Mouse (Mus musculus): ENCODE measurements at regions not wholly inside any gene's neighbourhood (a gene's known extent, or its start where the extent isn't known, plus 50 kb on each side); places are given as distances from the start of the nearest gene placed in this dataset.
A peak's percentile ranks its signal among the peaks of the same experiment; 100 is the strongest.

GRCm38 (mm10) chr3:52190021-52190420, 78.1 kb upstream of the Foxo1 start:
- H3K9ac ChIP-seq (ENCODE audit: low read length): no peak overlapping the region
- H3K4me1 ChIP-seq (replicated peaks; ENCODE audit: control insufficient read depth, insufficient read depth): no peaks in the 10 kb centered on the region
- H3K36me3 ChIP-seq (ENCODE audit: control insufficient read depth, insufficient read depth, low read length): no peaks in the 10 kb centered on the region
- DNase-seq (ENCODE audit: low spot score): no peak
- H3K4me3 ChIP-seq (ENCODE audit: low read depth, low read length): no peak overlapping the region
- no peaks in the 10 kb centered on the region for H3K9me3 ChIP-seq (ENCODE audit: control insufficient read depth, low read length)
- no peaks in the 10 kb centered on the region for H3K27me3 ChIP-seq (ENCODE audit: control insufficient read depth, insufficient read depth, low read length)
- no peak overlapping the region for H3K4me2 ChIP-seq (replicated peaks; ENCODE audit: low read depth)
- ATAC-seq (ENCODE audit: low FRiP score, low TSS enrichment): no peak
- WGBS: 84% methylated on average over 7 of the region's 7 CpGs
- TF ChIP-seq CTCF (IDR thresholded peaks at IDR 0.05; ENCODE audit: low read depth): no peak
- no peak for TF ChIP-seq EP300 (optimal IDR thresholded peaks at IDR 0.05)
- no peak overlapping the region for H3K27ac ChIP-seq (replicated peaks)

- Histone ChIP-seq H3K4me3 (ENCODE audit: low read depth, low read length) (no peak overlapping the region), H3K9me3 (ENCODE audit: control insufficient read depth, low read length) (no peaks in the 10 kb centered on the region), H3K4me1 (replicated peaks; ENCODE audit: control insufficient read depth, insufficient read depth) (peaks cover 2% of the 10 kb centered on the region), H3K27ac (replicated peaks) (no peak overlapping the region), H3K27me3 (ENCODE audit: control insufficient read depth, insufficient read depth, low read length) (no peaks in the 10 kb centered on the region), H3K4me2 (replicated peaks; ENCODE audit: low read depth) (no peak overlapping the region), H3K9ac (ENCODE audit: low read length) (no peak overlapping the region), H3K36me3 (ENCODE audit: control insufficient read depth, insufficient read depth, low read length) (no peaks in the 10 kb centered on the region)
- DNase-seq (ENCODE audit: low spot score): no peak
- ATAC-seq (ENCODE audit: low FRiP score, low TSS enrichment): no peak
- TF ChIP-seq CTCF (IDR thresholded peaks at IDR 0.05; ENCODE audit: low read depth): no peak
- no peak for TF ChIP-seq EP300 (optimal IDR thresholded peaks at IDR 0.05)
- WGBS: 62% methylated on average over 7 of the region's 7 CpGs
Measured at GRCm38 (mm10) chr3:52193026-52193425, 75.1 kb upstream of the Foxo1 start.

- H3K9me3 ChIP-seq (ENCODE audit: control insufficient read depth, low read length): no peaks in the 10 kb centered on the region
- H3K36me3 ChIP-seq (ENCODE audit: control insufficient read depth, insufficient read depth, low read length): no peaks in the 10 kb centered on the region
- no peak for DNase-seq (ENCODE audit: low spot score)
- ATAC-seq (ENCODE audit: low FRiP score, low TSS enrichment): no peak
- 90% methylated on average over 10 of the region's 10 CpGs for WGBS
- H3K4me3 ChIP-seq (ENCODE audit: low read depth, low read length): no peak overlapping the region
- no peak overlapping the region for H3K27ac ChIP-seq (replicated peaks)
- no peaks in the 10 kb centered on the region for H3K27me3 ChIP-seq (ENCODE audit: control insufficient read depth, insufficient read depth, low read length)
- H3K4me2 ChIP-seq (replicated peaks; ENCODE audit: low read depth): no peak overlapping the region
- no peak overlapping the region for H3K9ac ChIP-seq (ENCODE audit: low read length)
- no peak for TF ChIP-seq EP300 (optimal IDR thresholded peaks at IDR 0.05)
- no peak for TF ChIP-seq CTCF (IDR thresholded peaks at IDR 0.05; ENCODE audit: low read depth)
- peaks cover 2% of the 10 kb centered on the region for H3K4me1 ChIP-seq (replicated peaks; ENCODE audit: control insufficient read depth, insufficient read depth)
Measured at GRCm38 (mm10) chr3:52194216-52194615, 73.9 kb upstream of the Foxo1 start.

- H3K36me3 ChIP-seq (ENCODE audit: control insufficient read depth, insufficient read depth, low read length): no peaks in the 10 kb centered on the region
- no peak overlapping the region for H3K4me3 ChIP-seq (ENCODE audit: low read depth, low read length)
- ATAC-seq (ENCODE audit: low FRiP score, low TSS enrichment): no peak
- no peak overlapping the region for H3K27ac ChIP-seq (replicated peaks)
- no peaks in the 10 kb centered on the region for H3K27me3 ChIP-seq (ENCODE audit: control insufficient read depth, insufficient read depth, low read length)
- no peaks in the 10 kb centered on the region for H3K9me3 ChIP-seq (ENCODE audit: control insufficient read depth, low read length)
- no peak overlapping the region for H3K9ac ChIP-seq (ENCODE audit: low read length)
- H3K4me2 ChIP-seq (replicated peaks; ENCODE audit: low read depth): peak overlapping the region; percentile 80
- H3K4me1 ChIP-seq (replicated peaks; ENCODE audit: control insufficient read depth, insufficient read depth): peaks cover 2% of the 10 kb centered on the region
- TF ChIP-seq CTCF (IDR thresholded peaks at IDR 0.05; ENCODE audit: low read depth) (no peak), EP300 (optimal IDR thresholded peaks at IDR 0.05) (no peak)
- DNase-seq (ENCODE audit: low spot score): no peak
- 69% methylated on average over 3 of the region's 3 CpGs for WGBS
Measured at GRCm38 (mm10) chr3:52195486-52195885, 72.7 kb upstream of the Foxo1 start.

- Histone ChIP-seq H3K27me3 (ENCODE audit: control insufficient read depth, insufficient read depth, low read length) (no peaks in the 10 kb centered on the region), H3K4me2 (replicated peaks; ENCODE audit: low read depth) (peak overlapping the region; percentile 80), H3K4me3 (ENCODE audit: low read depth, low read length) (peak overlapping the region; percentile 46), H3K9ac (ENCODE audit: low read length) (peak overlapping the region; percentile 73), H3K4me1 (replicated peaks; ENCODE audit: control insufficient read depth, insufficient read depth) (peaks cover 2% of the 10 kb centered on the region), H3K36me3 (ENCODE audit: control insufficient read depth, insufficient read depth, low read length) (no peaks in the 10 kb centered on the region), H3K27ac (replicated peaks) (peak overlapping the region; percentile 56; the same call in 1 of the 2 replicates), H3K9me3 (ENCODE audit: control insufficient read depth, low read length) (no peaks in the 10 kb centered on the region)
- TF ChIP-seq EP300 (optimal IDR thresholded peaks at IDR 0.05): no peak
- peak; percentile 85 for TF ChIP-seq CTCF (IDR thresholded peaks at IDR 0.05; ENCODE audit: low read depth)
- 4% methylated on average over 35 of the region's 39 CpGs for WGBS
- ATAC-seq (ENCODE audit: low FRiP score, low TSS enrichment) (peak; percentile 65), DNase-seq (ENCODE audit: low spot score) (peak; percentile 86)
Measured at GRCm38 (mm10) chr3:52196047-52196935, 71.8 kb upstream of the Foxo1 start.

GRCm38 (mm10) chr3:52196936-52197246, 71.2 kb upstream of the Foxo1 start:
- Histone ChIP-seq H3K4me1 (replicated peaks; ENCODE audit: control insufficient read depth, insufficient read depth) (peaks cover 2% of the 10 kb centered on the region), H3K36me3 (ENCODE audit: control insufficient read depth, insufficient read depth, low read length) (no peaks in the 10 kb centered on the region), H3K9ac (ENCODE audit: low read length) (0 out of 2 replicates have a peak overlapping the region, but pooled peaks have one; percentile 2), H3K27ac (replicated peaks) (no peak overlapping the region), H3K9me3 (ENCODE audit: control insufficient read depth, low read length) (no peaks in the 10 kb centered on the region), H3K4me3 (ENCODE audit: low read depth, low read length) (no peak overlapping the region), H3K27me3 (ENCODE audit: control insufficient read depth, insufficient read depth, low read length) (no peaks in the 10 kb centered on the region), H3K4me2 (replicated peaks; ENCODE audit: low read depth) (no peak overlapping the region; the same call in 1 of the 2 replicates)
- no peak for TF ChIP-seq CTCF (IDR thresholded peaks at IDR 0.05; ENCODE audit: low read depth)
- no peak for TF ChIP-seq EP300 (optimal IDR thresholded peaks at IDR 0.05)
- 61% methylated on average over 2 of the region's 2 CpGs for WGBS
- no peak for DNase-seq (ENCODE audit: low spot score)
- ATAC-seq (ENCODE audit: low FRiP score, low TSS enrichment): no peak
